Mouse (Mus musculus) cerebellum, postnatal 25 days (tissue): ENCODE results near the gene Mast4.

Experiments used
- DNase-seq, 2 experiments: peaks; one replicate each; pipeline ENCODE4 v3.0.0; 2021; ENCODE audit warnings: mixed read lengths in 2 of 2

Mast4 gene

DNA sequence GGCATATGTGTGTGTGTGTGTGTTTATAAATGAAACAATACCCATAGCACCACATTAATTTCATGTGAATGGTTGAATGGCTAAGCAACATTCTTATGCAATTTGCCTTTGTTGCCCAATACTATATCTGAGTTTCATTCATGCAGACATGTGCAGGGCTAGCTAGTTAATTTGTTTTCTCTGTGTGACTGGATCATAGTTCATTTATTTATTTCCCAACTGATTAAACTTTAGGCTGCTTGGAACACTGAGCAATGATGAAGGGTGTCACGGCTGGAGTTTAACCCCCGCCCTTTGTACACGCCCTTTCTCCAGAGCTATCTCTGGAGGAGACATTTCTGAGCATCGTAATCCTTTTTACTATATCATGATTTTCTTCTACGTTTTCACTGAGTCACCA, 481.4 kb downstream of the Mast4 start:
- DNase-seq: no peak

DNA sequence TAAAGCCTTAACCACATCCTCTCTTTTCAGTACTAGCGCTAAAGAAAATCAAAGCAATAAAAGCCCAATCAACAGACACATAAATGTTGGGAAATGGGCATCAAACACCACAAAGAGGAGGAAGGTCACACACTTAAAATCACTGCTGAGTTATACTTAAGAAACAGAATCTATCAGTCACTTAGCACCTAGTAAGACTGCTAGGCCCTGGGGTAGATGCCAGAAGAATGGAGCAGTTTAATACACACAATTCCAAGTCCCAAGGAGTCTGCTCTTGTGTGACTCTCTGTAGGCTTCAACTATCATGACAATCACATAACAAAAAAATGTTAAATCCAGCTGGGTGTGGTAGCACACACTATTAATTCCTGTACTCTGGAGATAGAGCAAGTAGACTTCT, 483.0 kb downstream of the Mast4 start:
- no peak for DNase-seq

DNA sequence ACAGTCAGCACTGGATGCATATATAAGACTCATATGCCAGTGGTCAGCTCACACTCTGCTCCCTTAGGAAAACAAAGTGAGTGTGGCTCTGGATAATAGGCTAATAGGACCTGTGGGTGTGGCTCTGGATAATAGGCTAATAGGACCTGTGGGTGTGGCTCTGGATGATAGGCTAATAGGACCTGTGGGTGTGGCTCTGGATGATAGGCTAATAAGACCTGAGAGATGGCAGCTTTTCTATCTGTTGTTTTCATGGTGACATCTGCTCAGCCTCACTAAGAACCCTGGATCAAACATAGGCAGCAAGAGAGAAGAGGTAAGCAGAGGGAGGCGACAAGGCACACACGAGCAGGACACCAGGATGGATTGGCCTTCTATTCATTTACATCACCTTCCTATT, 483.7 kb downstream of the Mast4 start:
- DNase-seq: no peak

DNA sequence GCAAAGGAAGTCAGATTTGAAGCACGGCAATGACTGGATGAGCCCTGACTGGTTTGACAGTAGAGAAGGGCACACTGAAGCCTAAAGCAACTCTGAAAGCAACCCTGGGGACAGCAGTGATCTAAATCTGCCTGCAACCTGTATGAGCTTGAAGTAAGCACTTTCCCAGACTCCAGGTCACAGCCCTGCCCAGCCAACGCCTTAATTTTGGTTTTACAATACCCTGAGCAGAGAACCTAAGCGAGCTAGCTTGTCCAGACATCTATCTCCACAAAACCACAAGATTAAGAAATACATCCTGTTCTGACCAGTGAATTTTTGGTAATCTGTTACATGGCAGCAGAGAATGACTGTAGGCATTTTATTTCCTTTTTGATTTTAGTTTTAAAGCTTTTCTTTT, 485.2 kb downstream of the Mast4 start:
- DNase-seq: no peak

DNA sequence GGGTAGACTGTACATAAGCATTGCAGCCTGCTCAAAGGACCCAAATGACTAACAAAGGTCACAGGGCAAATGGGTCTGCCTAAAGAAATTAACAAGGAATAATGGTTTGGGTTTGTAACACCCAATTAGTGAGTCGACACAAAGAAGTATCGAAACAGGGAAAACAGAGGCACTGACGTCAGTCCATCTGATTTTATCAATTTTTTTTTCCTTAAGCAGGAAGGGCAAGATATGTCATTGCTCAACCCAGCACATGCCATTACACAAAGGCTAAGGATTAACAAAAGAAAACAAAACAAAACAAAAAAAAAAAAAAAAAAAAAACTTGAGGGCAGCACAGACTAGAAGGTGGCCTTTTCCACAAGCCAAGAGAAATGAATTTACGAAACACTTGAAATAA, 487.8 kb downstream of the Mast4 start:
- no peak for DNase-seq

DNA sequence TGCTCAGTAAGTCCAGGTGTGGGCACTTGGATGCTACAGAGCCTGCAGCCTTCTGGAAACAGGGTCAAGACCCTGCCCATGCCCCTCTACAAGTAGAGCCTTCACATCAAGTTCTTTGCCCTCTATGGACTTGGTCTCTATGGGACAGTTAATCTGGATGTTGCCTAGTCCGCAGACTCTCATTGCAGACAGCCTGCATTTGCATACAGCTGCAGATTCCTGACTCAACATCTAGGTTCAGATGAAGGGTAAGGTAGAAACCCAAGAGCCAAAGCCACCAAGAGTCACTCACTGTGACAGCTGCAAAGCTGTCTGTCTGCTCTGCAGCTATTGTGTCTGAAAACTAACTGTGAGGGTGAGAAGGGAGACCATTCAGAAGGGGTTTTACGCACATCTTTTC, 491.6 kb downstream of the Mast4 start:
- no peak for DNase-seq

DNA sequence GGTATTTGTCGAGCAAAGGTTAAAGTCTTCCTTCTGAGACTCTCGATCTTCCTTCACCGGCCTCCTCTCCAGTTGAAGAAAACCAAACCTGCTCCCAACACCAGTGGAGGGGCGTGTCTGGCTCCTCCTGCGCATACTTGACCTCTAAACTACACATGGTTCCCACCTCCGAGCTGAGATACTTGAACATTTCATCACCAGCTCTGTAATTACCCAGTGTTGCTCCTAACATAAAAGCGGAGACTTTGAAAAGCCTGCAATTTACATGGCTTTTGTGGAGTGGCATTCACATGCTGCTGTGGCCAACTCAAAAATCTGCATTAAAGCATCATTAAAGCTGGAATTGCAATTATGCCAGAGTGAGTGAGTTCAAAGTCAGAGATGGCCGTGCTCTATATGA, 492.1 kb downstream of the Mast4 start:
- no peak for DNase-seq

DNA sequence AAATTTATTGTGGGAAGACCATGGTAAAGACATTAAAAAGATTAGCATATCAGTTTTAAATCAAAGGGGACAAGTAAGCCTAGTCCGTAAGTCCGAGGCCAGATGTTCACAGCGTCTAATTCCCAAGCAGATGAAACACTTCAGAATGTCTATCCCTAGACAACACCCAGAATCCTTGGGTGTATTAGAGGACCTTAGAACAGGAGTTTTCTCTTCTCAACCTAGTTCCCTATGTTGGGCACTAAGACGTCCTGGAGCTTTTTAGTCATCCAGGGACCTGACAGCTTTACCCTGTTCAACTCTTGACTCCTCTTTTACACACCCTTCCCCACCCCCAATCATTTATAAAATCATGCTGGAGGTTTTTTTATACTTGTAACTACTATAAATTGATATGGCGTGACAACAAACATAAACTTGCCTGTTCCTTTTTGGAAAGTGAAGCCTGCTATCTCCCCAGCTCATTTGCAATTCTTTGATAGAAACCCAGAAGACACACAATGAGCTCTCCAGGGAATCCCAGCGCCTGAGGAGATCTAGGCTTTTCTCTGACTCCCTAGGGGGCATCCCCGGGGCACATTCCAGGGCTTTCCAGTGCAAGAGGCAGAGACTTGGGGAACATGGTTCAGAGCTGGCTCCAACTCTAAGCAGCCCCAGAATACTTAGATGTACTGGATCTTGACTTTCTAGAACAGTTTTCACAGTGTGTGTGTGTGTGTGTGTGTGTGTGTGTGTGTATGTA, 494.4 kb downstream of the Mast4 start:
- no peak for DNase-seq

DNA sequence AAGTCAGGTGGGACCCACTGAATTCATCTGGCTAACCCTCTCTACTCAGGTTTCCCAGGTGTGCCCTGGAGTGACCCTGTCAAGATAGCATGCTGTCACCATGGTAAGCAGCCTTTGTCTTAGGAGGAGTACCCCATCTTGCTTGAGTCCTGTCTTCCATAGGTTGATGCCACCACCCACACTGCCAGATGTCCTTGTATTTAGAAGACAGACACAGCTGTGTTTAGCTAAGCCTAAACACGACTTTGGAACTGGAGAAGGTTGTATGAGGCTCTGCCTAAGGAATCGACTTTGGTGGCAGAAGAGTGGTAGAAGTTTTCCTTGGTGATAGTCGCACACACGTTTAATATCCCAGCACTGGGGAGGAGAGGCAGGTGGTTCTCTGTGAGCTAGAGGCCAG, 496.9 kb downstream of the Mast4 start:
- DNase-seq: no peak

DNA sequence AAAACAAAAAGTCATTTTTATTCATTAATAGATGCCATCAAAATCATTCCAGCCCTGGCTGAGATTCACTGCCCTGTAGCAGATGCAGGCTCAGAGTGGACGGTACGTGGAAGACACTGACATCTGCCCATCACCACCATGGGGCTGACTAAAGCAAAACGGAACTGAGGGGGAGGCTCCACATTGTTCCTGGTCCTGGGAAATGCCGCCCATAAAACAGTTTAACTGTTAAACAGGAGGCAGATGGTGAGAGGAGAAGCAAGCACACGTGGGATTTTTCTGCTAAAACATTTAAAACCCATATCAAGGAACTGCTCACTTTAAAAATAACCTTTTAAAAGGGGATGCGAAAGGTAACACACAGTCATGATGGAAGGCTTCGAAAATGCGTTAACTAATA, 499.0 kb downstream of the Mast4 start:
- DNase-seq: no peak

DNA sequence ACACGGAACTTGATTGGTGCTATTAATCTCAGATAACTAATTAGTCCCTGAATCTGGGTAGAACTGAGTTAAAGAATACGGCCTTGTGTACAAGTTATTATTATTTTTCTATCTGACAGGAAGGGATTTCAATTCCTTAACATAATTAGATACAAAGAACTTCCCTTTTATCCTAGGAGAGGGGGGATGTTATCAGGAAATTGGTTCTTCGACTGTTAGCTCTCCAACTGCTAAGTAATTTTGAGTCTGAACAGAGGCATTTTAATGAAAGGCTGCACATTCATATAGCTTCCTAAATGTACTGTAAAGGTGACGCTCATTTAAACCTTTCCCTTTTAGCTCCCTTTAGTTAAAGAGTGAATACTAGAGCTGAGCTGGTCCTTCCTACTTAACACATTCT, 516.0 kb downstream of the Mast4 start:
- DNase-seq: no peak

DNA sequence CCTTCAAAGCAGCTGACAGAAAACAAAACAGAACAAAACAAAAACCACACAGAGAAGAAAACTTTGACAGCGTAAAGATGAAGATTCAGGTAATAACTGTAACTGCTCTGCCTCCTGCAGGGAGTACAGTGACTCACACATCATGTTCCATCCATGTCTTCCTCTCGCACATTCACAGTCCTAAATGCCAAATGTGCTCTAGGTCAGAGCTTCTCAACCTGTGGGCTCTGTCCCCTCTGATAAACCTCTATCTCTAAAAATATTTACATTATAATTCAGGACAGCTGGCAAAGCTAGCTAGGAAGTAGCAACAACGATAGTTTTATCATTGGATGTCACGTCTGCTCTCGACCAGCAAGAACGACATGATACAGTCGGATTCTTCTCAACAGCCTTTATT, 517.6 kb downstream of the Mast4 start:
- no peak for DNase-seq

DNA sequence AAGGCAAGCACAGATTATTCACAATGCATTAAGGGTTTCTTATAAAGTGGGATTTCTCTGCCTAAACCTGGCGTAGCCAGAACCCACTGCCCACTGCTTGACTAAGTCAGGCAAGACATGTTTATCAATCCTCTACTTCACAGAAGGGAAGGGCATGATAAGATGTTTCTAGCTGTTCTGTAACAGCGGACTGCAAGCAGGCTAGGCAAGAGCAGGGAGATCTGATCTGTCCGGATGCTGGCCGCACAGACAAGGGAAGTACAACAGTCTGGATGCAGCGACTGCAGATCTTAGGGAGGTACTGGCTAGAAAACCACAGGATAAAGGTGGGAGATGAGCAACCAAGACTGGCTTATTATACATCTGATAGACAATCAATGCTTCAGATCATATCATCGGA, 519.1 kb downstream of the Mast4 start:
- DNase-seq: no peak

DNA sequence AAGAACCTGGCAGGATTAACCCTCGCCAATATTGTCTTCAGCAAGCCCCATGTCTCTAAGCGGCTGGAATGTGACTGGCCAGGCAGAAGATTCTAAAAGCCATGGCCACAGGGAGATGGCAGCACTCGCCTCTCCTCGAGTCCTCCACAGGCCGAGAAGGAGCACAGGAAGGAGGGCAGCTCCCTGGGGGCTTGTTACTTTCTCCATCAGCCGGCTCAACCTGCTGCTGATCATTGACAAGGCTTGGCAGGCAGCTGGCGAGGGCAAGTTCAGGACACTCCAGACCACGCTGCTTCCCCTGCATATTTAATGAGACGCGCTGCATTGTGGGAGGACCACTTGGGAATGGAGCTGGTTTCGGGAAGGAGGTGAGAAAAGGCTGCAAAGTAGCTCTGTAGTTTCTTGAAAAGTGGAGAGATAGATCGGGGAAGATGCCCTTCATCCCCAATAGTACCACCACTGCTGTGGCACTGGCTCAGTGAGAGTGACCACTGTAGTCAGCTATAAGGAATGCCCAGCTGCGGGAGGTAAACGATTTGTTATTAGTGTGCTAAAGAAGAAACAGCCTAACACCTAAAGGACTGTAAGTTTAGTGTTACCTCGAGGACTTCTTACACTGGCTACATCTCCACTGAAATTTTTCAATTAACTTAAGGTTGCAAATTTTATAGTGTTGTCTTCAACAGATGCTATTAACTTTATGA, 523.0 kb downstream of the Mast4 start:
- DNase-seq: peak; percentile 22 to 39

DNA sequence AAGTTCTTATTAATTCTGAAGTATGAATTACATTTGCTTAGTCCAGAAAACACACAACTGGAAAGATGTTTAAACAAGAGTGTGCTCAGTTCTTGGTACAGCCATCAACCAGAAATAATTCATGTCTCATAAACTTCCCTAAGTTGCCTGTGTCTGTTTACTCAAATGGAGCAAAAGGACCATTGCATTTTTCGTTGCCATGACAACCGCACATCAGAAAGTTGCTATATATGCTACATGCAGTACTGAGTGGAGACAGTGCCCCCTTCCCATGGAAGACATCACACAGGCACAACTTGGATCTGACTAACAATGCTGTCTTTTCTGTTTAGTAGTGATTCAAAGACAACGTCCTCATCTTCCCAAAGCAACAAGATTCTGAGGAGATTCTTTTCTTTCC, 527.6 kb downstream of the Mast4 start:
- no peak for DNase-seq

DNA sequence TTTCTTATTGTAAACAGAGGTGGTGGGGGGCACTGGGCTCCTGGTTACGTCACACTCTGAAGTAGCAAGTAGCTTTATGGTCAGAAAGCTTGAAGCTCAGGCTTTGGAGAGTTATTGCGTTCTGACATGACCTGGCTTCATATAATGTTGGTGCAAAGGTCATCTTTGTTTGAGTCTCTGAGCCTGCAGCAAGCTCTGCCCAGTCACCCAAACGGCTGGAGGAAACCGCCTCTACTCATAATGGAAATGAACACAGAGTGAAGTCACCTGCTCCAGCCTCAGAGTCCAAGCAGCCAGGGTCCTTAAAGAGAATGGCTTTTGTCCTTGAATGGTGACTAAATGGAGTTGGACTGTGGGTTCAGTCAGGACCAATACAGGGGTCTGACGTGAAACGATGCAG, 529.1 kb downstream of the Mast4 start:
- no peak for DNase-seq

DNA sequence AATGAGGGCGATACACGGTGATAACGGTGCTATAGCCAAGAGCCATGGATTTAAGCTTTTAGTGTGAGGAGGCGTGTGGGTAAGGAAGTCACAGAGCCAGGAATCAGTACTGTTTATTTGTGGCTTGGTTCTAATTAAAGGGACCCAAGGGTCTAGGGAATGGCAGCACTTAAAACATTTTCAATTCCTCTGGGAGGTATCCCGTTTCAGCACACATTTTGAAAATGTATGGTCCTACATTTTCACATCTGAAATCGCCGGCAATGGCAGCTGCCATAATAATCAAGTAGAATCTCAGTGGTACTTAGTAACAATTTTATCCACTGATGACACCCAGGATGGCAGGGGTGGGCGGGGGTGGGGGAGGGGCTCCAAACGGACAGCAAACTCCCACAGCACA, 531.1 kb downstream of the Mast4 start:
- no peak for DNase-seq

DNA sequence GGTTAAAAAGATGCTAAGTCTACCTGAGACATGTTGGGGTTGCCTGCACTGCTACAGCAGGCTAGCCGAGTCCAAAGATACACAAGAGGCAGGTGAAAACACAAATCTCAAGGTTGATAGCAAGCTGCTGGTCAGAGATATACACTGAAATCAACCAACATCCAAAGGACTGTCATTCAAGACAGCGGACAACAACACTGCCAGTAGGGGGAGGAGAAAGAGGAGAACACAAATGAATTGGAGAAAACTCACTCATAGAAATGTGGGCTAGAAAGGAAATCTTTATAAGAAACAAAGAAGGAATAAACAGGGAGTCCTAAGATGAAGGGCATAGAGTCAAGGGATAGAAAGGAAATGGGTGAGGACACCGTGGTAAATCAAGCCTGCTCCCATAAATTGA, 542.1 kb downstream of the Mast4 start:
- DNase-seq: no peak

DNA sequence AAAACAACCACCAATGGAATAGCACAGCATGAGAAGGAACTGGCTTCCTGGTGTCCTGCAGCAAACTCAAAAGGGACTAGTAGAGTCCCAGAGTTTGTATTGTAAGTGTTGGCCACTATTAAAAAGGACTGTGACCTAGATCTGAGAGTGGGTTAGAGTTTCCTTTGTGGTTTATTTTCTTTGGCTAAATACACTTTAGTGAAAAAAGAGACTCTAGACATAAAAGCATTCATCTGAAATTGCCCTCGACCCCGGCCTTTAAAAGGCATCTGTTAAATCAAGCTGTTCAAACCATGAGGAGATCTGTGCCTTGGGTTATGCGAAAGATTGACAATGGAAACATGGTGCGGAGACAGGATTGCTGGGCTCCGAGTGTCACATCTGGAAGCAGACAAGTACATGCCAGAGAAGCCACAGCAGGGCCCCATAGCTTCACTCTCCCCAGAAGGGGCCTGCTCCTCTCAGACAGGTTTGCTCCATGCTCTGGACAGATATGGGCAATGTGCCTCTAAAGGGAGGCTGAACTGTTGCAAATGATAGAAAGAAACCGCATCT, 543.6 kb downstream of the Mast4 start:
- no peak for DNase-seq

DNA sequence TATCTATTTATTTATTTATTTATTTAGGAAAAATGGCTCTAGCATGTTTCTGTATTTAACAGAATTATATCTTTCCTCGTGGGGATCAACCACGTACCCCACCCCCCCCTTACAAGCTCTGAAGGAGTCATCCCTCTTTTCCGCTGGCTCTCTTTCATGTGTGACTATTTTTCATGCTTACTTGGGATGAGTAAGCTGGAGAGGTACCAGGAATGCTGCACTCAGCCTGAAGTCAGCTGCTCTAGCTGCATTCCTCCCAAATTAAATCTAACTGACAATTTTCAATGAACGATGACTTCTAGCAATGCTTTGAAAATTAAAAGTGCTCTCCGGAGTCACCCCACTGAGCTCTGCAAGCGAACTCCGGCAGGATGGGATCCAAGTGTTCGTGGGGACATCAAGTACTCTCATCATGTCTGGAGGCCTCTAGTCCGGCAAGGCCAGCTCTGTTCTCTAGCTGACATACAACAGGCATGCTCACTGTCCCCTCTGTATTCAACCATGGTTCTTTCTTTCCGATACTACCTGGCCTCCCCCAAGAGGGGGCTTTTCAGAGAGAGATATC, 547.5 kb downstream of the Mast4 start:
- DNase-seq: no peak

DNA sequence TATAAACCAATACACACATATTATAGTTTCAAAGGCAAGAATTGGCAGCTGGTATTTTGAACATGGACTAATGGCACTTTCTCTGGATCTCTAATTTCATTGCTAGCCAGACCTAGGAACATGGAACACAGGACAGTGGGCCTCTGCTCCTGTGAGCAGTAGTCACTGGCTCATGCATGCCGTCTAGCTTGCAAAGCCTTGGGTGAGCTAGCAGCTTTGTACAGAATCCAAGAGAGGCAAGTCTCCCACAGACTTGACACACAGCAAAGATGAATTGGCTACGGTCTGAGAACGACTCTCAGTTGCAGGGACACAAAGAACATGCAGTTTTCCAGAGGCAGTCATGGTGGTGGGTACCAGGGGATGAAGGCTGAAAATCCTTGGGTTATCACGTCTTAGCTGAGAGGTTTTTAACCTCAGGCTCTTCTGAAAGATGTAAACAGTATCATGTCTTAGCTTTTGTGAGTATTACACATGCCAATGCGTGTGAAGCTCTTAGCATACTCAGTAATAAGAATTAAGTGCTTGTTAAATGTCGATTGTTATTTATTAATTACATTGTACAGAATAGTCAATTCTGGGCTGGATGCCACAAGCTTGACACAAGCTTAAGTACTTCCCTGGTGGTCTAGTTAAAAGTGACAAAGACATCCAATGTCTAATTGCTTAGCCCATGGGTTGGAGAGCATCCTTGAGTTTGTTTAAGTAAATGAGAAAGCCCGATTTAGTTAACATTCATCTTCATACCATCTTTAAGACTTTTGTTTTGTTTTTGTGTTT, 550.6 kb downstream of the Mast4 start:
- DNase-seq: no peak

DNA sequence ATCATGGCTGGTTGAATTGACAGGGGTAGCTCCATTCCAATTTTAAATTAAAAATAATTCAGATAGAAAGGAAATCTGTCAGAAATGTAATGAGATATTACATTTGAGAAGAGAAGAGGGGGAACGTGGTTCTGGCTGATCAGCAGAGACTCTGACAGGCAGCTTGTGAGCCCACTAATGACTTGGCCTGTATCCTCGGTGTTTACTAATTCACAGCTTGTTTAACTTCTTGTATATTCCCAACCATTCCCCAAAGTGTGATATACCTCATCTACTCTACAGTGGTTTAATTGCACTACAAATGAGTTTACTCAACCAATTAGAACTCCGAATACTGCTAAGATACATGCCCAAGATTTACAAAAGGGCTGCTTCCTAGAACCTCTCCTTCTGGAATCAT, 555.0 kb downstream of the Mast4 start:
- DNase-seq: no peak

DNA sequence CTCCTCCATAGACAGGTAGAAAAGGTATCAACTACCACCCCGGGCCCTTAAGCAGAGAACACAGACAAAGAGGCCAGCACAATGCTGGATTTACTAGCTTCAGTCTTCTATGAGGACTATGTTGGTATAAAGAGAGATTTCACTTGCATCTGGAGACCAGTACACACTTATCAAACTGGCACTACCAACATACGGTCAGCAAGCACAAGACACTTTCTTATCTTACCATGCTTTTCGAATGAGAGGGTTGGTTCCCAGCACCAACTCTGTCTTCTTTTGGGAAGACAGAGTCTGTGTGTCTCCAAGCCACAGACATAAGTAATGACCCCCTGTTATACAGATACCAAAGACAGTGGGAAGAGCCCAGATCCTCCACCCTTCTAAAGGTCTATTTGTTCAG, 555.4 kb downstream of the Mast4 start:
- DNase-seq: no peak
